Mouse (Mus musculus): ENCODE measurements around the gene Lrrc26.

DNA sequence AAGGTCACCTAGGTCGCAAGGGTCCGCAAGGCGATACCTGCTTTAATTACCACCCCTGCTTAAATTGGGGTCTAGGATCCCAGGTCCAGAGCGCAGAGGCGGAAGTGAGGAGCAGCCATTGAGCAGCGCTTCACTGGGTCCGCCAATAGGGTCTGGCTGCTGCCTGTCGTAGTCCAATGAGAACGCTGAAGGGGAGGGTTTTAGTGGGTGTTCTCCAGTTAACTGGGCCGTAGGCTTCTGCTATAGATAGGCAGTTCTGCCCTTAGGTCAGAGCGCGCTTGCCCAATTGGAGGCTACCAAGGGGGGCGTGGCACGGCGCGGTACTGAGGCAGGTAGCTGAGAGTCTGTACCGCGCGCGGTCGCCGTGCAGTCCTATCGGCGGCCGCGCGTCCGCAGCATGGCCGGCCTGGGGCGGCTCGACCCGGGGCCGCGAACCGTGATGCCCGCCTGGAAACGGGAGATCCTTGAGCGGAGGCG is 27.4 kb upstream of the Lrrc26 start, which contains the start of gene Tprn:
- no peak for TF ChIP-seq CTCF (IDR thresholded peaks at IDR 0.05; ENCODE audit: low read depth)
- TF ChIP-seq EP300 (IDR thresholded peaks at IDR 0.05; ENCODE audit: low read depth) = no peak
